Mouse (Mus musculus) T-helper 17 cell (primary cell): Measurements from ENCODE around the gene Glt8d2.

Experiments used
- in situ Hi-C, 2 experiments: fragments of 300-600 bp; cut with MboI, MseI; formaldehyde crosslinking; loops; 1 replicate in 1 of 2; 2 replicates in 1 of 2; pipeline ENCODE4 v1.15.1; 2025; ENCODE audit warnings: high pct_unique_total_duplicates in 2 of 2

Gene Glt8d2

DNA sequence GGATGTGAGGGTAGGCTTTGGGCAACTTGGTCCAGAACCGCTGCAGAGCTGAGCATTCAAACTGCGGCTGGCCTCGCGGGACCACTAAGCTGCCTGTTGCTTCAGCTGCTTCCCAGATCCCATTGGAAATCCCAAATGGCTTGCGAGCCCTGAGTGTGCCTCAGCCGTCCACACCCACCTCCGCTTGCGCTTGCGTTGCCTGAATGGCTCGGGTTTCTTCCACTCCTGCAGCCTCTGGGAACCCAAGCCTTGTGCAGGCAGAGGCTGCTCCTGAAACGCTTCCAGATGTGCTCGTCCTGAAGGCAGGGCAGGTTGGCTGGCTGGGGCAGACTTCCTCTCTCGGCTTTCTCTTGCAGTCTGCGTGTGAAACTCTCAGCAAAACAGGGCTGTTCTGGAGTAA lies at the start of gene Glt8d2:
TSS of gene Glt8d2 (minus strand) at position 157 of the 400 bp plus-strand sequence.
- in situ Hi-C loops: no loop called here

GRCm38 (mm10) chr10:82699296-82699941 lies 9.0 kb upstream of the Glt8d2 start:
- in situ Hi-C loops: no loop called here

DNA sequence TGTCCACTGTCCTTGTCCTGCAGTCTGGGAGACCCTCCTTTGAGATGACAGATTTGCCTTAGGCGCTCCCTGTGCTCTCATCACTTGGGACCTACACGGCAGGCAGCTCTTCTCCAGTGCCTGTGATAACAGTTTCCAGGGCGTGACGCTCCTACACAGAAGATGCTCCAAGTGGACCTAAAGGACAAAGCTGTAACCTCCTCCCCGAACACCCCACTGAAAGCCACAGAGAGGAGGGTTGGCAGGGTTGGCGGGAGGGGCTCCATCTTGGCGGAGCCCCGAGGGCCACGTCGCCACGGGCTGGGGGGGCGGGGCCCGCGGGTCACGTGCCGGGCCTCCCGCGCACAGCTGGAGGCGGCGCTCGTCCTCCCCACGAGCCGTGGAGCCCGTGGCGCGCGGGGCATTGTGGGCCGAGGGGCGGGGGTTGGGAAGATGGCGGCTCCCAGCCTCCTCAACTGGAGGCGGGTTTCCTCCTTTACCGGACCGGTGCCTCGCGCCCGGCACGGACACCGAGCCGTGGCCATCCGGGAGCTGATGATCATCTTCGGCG lies 8.3 kb upstream of the Glt8d2 start:
- in situ Hi-C loops: no loop called here

DNA sequence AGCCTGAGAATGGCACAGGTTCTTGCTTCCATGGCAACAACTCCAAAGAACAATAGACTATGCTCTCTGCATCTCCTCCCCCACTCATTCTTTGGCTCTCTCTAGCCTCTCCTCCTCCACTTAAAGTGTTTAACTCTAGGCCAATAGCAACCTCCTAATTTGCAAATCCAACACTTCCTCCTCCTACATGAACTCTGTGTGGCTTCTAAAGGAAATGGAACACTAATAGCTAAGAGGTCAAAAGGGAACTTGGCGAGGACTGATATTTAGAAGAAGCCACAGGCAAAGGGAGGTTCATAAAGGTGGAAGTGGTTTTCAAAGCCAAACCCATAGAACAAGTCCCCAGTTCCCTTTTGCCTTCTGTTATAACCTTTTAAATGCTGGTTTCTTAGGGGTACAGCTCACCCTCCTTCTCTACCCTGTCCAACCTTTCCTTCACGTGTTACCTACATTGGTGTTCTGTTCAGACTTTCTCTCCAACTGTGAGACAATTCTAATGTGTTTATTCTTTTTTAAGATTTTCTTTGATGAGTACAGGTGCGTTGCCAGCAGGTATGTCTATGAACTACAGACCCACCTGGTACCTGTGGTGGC lies 7.0 kb upstream of the Glt8d2 start:
- in situ Hi-C loops: no loop called here

- in situ Hi-C loops: no loop called here
These were observed 6.1 kb upstream of the Glt8d2 start for GRCm38 (mm10) chr10:82696453-82697079.

DNA sequence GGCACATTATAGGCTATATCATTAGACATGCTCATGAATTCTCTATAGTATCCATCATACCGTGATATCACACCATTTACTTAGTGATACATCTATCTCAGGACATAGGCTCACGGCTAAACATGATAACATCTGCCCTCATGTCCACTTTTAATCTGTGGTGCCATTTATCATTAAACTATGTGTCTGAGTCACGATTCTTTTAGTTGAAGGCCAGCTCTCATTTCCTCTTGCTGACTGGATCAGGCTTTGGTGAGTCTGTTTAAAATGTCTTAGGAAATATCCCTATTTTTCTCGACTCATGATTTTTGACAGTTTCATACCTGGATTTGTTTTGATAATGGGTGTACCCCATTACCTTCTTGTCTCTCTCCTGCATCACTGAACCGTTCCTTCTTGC lies 5.5 kb upstream of the Glt8d2 start, which contains the start of gene Hcfc2:
TSS of gene Hcfc2 (plus strand) at position 205 of the 400 bp plus-strand sequence.
- in situ Hi-C loops: no loop called here

GRCm38 (mm10) chr10:82689681-82690211 lies 704 bp downstream of the Glt8d2 start:
- in situ Hi-C loops: no loop called here

DNA sequence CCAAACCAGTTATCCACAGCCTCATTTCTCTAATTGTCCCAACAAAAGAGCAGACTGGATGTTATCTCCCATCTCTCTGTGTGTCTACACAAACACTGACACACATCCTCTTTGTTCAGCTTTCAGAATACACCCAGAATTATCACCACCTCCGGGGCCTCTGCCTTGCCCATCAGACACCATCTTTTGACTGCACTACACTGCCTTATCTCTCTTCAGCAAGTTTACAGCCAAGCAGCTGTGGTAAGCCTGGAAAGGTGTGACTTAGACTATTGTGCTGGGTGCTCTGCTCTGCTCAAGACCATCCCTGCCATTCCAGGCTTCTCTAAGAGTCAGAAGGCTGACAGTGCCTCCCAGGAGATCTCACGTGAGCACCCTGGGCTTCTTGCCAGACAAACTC lies 5.0 kb downstream of the Glt8d2 start:
- in situ Hi-C loops: no loop called here

DNA sequence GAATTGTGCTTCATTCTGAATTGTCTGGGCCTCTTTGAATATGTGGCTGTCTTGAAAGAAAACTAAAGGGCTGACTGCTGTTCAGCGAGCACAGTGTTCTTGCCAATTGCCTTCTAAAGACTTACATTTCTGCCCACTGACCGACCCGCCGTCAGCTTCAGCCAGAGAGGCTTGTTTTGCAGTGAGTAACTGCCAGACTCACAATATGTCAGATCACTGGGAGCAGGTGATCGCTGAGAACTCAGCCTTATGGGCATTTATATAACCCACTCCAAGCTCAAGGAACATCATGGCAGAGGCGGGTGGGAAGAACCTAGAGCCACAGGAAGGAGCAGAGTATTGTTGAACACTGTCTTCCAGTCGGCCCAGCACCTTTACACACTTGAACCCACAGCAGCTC lies 8.8 kb downstream of the Glt8d2 start:
- in situ Hi-C loops: no loop called here

GRCm38 (mm10) chr10:82680769-82681168 lies 9.7 kb downstream of the Glt8d2 start:
- in situ Hi-C loops: no loop called here

GRCm38 (mm10) chr10:82676949-82677348 lies 13.5 kb downstream of the Glt8d2 start:
- in situ Hi-C loops: no loop called here

GRCm38 (mm10) chr10:82670205-82670604 lies 20.2 kb downstream of the Glt8d2 start:
- in situ Hi-C loops: no loop called here

DNA sequence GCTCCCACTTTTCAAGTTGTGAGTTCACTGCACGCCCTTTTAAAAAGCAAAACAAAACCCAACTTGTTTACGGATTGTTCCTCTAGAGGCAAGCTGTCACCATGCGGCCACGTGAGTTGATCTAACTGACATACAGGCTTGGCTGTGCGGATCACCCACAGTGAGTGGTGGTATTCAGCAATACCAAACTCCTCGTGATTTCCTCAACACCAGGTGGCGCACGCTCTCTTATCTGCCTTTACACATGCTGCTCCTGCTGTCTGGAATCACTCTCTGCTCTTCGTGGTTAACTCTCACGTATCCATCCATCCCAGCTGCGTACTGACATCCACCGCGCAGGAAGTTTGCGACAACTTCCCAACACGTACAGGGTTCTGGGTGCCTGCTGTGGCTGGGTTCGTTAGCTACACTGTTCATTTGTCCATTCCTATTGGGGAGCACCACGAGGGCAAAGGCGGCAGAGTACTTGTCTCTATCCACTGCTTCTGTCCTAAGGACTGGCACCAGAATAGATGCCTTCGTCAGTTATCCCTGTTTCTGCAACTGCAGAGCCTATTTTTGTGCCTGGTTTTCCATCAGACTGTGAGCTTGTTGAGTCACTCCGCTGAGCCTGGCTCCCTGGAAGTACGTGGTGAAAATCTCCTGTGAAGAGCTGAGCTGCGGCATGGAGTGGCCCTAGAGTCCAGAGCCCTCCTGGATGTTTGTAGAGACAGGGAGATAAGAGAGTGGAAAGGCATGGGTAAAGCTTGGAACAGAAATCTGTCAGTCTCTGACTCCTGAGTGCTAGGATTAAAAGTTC lies 23.8 kb downstream of the Glt8d2 start:
- in situ Hi-C loops: no loop called here

- in situ Hi-C loops: no loop called here
These were observed 24.5 kb downstream of the Glt8d2 start for GRCm38 (mm10) chr10:82665951-82666350.

DNA sequence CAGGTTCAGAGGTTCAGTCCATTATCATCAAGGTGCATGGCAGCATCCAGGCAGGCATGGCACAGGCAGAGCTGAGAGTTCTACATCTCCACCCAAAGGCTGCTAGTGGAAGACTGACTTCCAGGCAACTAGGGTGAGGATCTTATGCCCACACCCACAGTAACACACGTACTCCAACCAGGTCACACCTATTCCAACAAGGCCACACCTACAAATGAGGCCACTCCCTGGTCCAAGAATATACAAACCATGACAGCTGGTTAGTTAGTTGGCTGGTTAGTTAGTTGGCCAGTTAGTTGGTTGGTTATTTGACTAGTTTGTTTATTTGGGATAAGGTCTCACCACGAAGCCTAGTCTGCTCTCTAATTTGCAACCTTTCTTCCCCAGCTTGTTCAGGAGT lies 27.2 kb downstream of the Glt8d2 start:
- in situ Hi-C loops: no loop called here

GRCm38 (mm10) chr10:82662267-82662990 lies 28.0 kb downstream of the Glt8d2 start:
- in situ Hi-C loops: no loop called here

- in situ Hi-C loops: no loop called here
These were observed 28.6 kb downstream of the Glt8d2 start for GRCm38 (mm10) chr10:82661820-82662219.

GRCm38 (mm10) chr10:82654581-82654980 lies 35.9 kb downstream of the Glt8d2 start:
- in situ Hi-C loops: loop anchor here in 1 of 2 experiments (10.0 kb wide), 1 partner anchor 230 kb away; no protein-coding TSS in a partner anchor

DNA sequence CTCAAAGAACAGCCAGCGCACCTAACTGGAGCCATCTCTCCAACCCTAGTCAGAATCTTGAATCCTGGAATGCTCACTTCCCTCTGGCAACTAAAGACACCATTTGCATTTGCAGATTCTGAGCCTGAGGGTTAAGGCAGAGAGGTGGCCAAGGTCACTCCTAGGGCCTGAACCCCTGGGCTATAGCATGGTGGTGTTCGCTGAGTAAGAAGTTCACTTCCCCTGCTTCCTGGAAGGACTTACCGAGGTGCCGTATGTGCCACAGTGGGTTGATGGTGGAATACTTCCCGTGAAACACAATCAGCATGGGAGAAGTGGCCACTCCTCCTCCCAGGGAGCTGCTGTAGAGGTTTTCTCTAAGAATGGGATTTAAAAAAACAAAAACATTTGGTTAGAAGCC lies 37.8 kb downstream of the Glt8d2 start:
- in situ Hi-C loops: loop anchor here in 1 of 2 experiments (10.0 kb wide), 1 partner anchor 232 kb away; no protein-coding TSS in a partner anchor

GRCm38 (mm10) chr10:82651221-82651620 lies 39.2 kb downstream of the Glt8d2 start:
- in situ Hi-C loops: loop anchor here in 1 of 2 experiments (10.0 kb wide), 1 partner anchor 234 kb away; no protein-coding TSS in a partner anchor
